Mouse (Mus musculus) bone marrow, adult 2 months (tissue): ENCODE measurements at regions not wholly inside any gene's neighbourhood (a gene's known extent, or its start where the extent isn't known, plus 50 kb on each side); places are given as distances from the start of the nearest gene placed in this dataset.

ENCODE experiments used
- CTCF ChIP-seq: fragments of 200-500 bp; IDR thresholded peaks from 2 replicates; pipeline ENCODE4 v1.5.1; 2011; ENCODE audit warnings: low read length, control low read depth; ENCODE audit not compliant: control insufficient read depth, insufficient read depth
- POLR2A ChIP-seq: fragments of 200-500 bp; IDR thresholded peaks from 2 replicates; pipeline ENCODE4 v1.6.1; 2011; ENCODE audit warnings: low read depth, mild to moderate bottlenecking, control low read depth, low read length, borderline replicate concordance; ENCODE audit not compliant: control insufficient read depth

GRCm38 (mm10) chr3:66576659-66577058 is 280.0 kb upstream of the Veph1 start:
- TF ChIP-seq POLR2A (no peak), CTCF (no peak)
